Mouse (Mus musculus): Measurements from ENCODE around the gene Tmem104. TPM values are rescaled to one million over a fixed set of nuclear protein-coding genes. Genes with fewer than 3 reads are reported as not detected.

The Tmem104 gene
- polyA plus RNA-seq, 1 experiment = 21.6 TPM

GRCm38 (mm10) chr11:115288305-115288704 is 101.0 kb downstream of the Tmem104 start:
- 85% methylated on average over 2 of the region's 2 CpGs for WGBS
- TF ChIP-seq CTCF (IDR thresholded peaks at IDR 0.05; ENCODE audit: insufficient read depth, low read length) (no peak), POLR2A (IDR thresholded peaks at IDR 0.05; ENCODE audit: borderline replicate concordance, extremely low read depth, low read depth, low read length) (no peak)
- no peak for DNase-seq
- H3K4me3 ChIP-seq (replicated peaks; ENCODE audit: extremely low read depth, low read depth, low read length) = no peak overlapping the region
- H3K4me1 ChIP-seq (ENCODE audit: control insufficient read depth, insufficient read depth, low read length) = peaks cover 3% of the 10 kb centered on the region

GRCm38 (mm10) chr11:115289885-115290284 is 102.6 kb downstream of the Tmem104 start:
- WGBS = 71% methylated on average over 8 of the region's 8 CpGs
- DNase-seq = no peak
- no peak overlapping the region for H3K4me3 ChIP-seq (replicated peaks; ENCODE audit: extremely low read depth, low read depth, low read length)
- H3K4me1 ChIP-seq (ENCODE audit: control insufficient read depth, insufficient read depth, low read length) = peaks cover 3% of the 10 kb centered on the region
- TF ChIP-seq CTCF (IDR thresholded peaks at IDR 0.05; ENCODE audit: insufficient read depth, low read length) (no peak), POLR2A (IDR thresholded peaks at IDR 0.05; ENCODE audit: borderline replicate concordance, extremely low read depth, low read depth, low read length) (no peak)

GRCm38 (mm10) chr11:115290314-115290713 is 103.0 kb downstream of the Tmem104 start:
- no peak for TF ChIP-seq CTCF (IDR thresholded peaks at IDR 0.05; ENCODE audit: insufficient read depth, low read length)
- no peak for TF ChIP-seq POLR2A (IDR thresholded peaks at IDR 0.05; ENCODE audit: borderline replicate concordance, extremely low read depth, low read depth, low read length)
- DNase-seq = no peak
- no peak overlapping the region for H3K4me3 ChIP-seq (replicated peaks; ENCODE audit: extremely low read depth, low read depth, low read length)
- peaks cover 3% of the 10 kb centered on the region for H3K4me1 ChIP-seq (ENCODE audit: control insufficient read depth, insufficient read depth, low read length)
- 70% methylated on average over 1 of the region's 1 CpGs for WGBS

GRCm38 (mm10) chr11:115290919-115291318 is 103.6 kb downstream of the Tmem104 start:
- 38% methylated on average over 6 of the region's 6 CpGs for WGBS
- Histone ChIP-seq H3K4me3 (replicated peaks; ENCODE audit: extremely low read depth, low read depth, low read length) (no peak overlapping the region), H3K4me1 (ENCODE audit: control insufficient read depth, insufficient read depth, low read length) (peaks cover 3% of the 10 kb centered on the region)
- TF ChIP-seq POLR2A (IDR thresholded peaks at IDR 0.05; ENCODE audit: borderline replicate concordance, extremely low read depth, low read depth, low read length) (no peak), CTCF (IDR thresholded peaks at IDR 0.05; ENCODE audit: insufficient read depth, low read length) (no peak)
- DNase-seq = peak; percentile 34

- no peak for DNase-seq
- WGBS = 77% methylated on average over 10 of the region's 10 CpGs
- TF ChIP-seq POLR2A (IDR thresholded peaks at IDR 0.05; ENCODE audit: borderline replicate concordance, extremely low read depth, low read depth, low read length) (no peak), CTCF (IDR thresholded peaks at IDR 0.05; ENCODE audit: insufficient read depth, low read length) (no peak)
- Histone ChIP-seq H3K4me3 (replicated peaks; ENCODE audit: extremely low read depth, low read depth, low read length) (no peak overlapping the region), H3K4me1 (ENCODE audit: control insufficient read depth, insufficient read depth, low read length) (peaks cover 3% of the 10 kb centered on the region)
Observed at GRCm38 (mm10) chr11:115291503-115291902, 104.2 kb downstream of the Tmem104 start.

- peaks cover 10% of the 10 kb centered on the region for H3K4me1 ChIP-seq (ENCODE audit: control insufficient read depth, insufficient read depth, low read length)
- WGBS = 51% methylated on average over 14 of the region's 14 CpGs
- DNase-seq = no peak
- TF ChIP-seq POLR2A (IDR thresholded peaks at IDR 0.05; ENCODE audit: borderline replicate concordance, extremely low read depth, low read depth, low read length) = no peak
- TF ChIP-seq CTCF (IDR thresholded peaks at IDR 0.05; ENCODE audit: insufficient read depth, low read length) = no peak
- H3K4me3 ChIP-seq (replicated peaks; ENCODE audit: extremely low read depth, low read depth, low read length) = no peak overlapping the region
Observed at GRCm38 (mm10) chr11:115292631-115293375, 105.5 kb downstream of the Tmem104 start.

GRCm38 (mm10) chr11:115295939-115296338 is 108.7 kb downstream of the Tmem104 start:
- WGBS = 90% methylated on average over 11 of the region's 11 CpGs
- Histone ChIP-seq H3K4me1 (ENCODE audit: control insufficient read depth, insufficient read depth, low read length) (peaks cover 8% of the 10 kb centered on the region), H3K4me3 (replicated peaks; ENCODE audit: extremely low read depth, low read depth, low read length) (no peak overlapping the region)
- TF ChIP-seq CTCF (IDR thresholded peaks at IDR 0.05; ENCODE audit: insufficient read depth, low read length) (no peak), POLR2A (IDR thresholded peaks at IDR 0.05; ENCODE audit: borderline replicate concordance, extremely low read depth, low read depth, low read length) (no peak)
- DNase-seq = no peak

Other genes starting within 250 kb of the Tmem104 start
- 0.68 and 1.2 TPM in 2 replicates for gene Cd300c, start 218.3 kb upstream of the Tmem104 start, polyA plus RNA-seq (2012; rRNA removed)
- gene Cd300ld, start 197.6 kb upstream of the Tmem104 start, polyA plus RNA-seq (2012; rRNA removed) = 2.9 and 5.4 TPM in 2 replicates
- gene Cd300c2, start 185.6 kb upstream of the Tmem104 start, polyA plus RNA-seq (2012; rRNA removed) = 15.5 and 24.6 TPM in 2 replicates
- gene Cd300ld2, start 171.3 kb upstream of the Tmem104 start, polyA plus RNA-seq (2012; rRNA removed) = 0.18 and 0.32 TPM in 2 replicates
- gene Cd300ld4, start 160.5 kb upstream of the Tmem104 start, polyA plus RNA-seq (2012; rRNA removed) = 0.43 and 0.77 TPM in 2 replicates
- 2.2 and 2.3 TPM in 2 replicates for gene Cd300ld5, start 149.7 kb upstream of the Tmem104 start, polyA plus RNA-seq (2012; rRNA removed)
- gene Cd300ld3, start 139.1 kb upstream of the Tmem104 start, polyA plus RNA-seq (2012; rRNA removed) = 18.6 and 25.0 TPM in 2 replicates
- 2.1 and 2.6 TPM in 2 replicates for gene Cd300e, start 125.3 kb upstream of the Tmem104 start, polyA plus RNA-seq (2012; rRNA removed)
- gene Rab37, start 96.1 kb upstream of the Tmem104 start, polyA plus RNA-seq (2012; rRNA removed) = 0.58 and 1.1 TPM in 2 replicates
- gene Cd300lf, start 53.5 kb upstream of the Tmem104 start, polyA plus RNA-seq (2012; rRNA removed) = 12.2 and 20.6 TPM in 2 replicates
- gene Slc9a3r1, start 24.1 kb upstream of the Tmem104 start, polyA plus RNA-seq (2012; rRNA removed) = 46.8 and 60.1 TPM in 2 replicates
- 18.8 and 26.4 TPM in 2 replicates for gene Nat9, start 372 bp downstream of the Tmem104 start, polyA plus RNA-seq (2012; rRNA removed)
- 4.8 and 6.5 TPM in 2 replicates for gene Grin2c, start 79.8 kb downstream of the Tmem104 start, polyA plus RNA-seq (2012; rRNA removed)
- gene Fdxr, start 89.6 kb downstream of the Tmem104 start, polyA plus RNA-seq (2012; rRNA removed) = 11.1 and 13.0 TPM in 2 replicates
- 2.8 and 3.8 TPM in 2 replicates for gene Fads6, start 110.2 kb downstream of the Tmem104 start, polyA plus RNA-seq (2012; rRNA removed)
- gene Otop2, start 119.7 kb downstream of the Tmem104 start, polyA plus RNA-seq (2012; rRNA removed) = 8.3 TPM in 1 of 2 replicates, not detected in the other
- 0.11 and 0.17 TPM in 2 replicates for gene Ush1g, start 134.6 kb downstream of the Tmem104 start, polyA plus RNA-seq (2012; rRNA removed)
- 0.05 and 7.8 TPM in 2 replicates for gene Otop3, start 147.2 kb downstream of the Tmem104 start, polyA plus RNA-seq (2012; rRNA removed)
- 43.3 and 45.0 TPM in 2 replicates for gene Hid1, start 180.3 kb downstream of the Tmem104 start, polyA plus RNA-seq (2012; rRNA removed)
- 29.1 and 33.8 TPM in 2 replicates for gene Cdr2l, start 194.4 kb downstream of the Tmem104 start, polyA plus RNA-seq (2012; rRNA removed)
- gene Mrpl58, start 216.3 kb downstream of the Tmem104 start, polyA plus RNA-seq (2012; rRNA removed) = 52.3 and 80.8 TPM in 2 replicates
- gene Atp5h, start 232.5 kb downstream of the Tmem104 start, polyA plus RNA-seq (2012; rRNA removed) = 52.4 and 108 TPM in 2 replicates
- 33.3 and 36.6 TPM in 2 replicates for gene Kctd2, start 232.6 kb downstream of the Tmem104 start, polyA plus RNA-seq (2012; rRNA removed)